8 mouse cellular contexts compared by ENCODE assay signal in the genomic region with DNA sequence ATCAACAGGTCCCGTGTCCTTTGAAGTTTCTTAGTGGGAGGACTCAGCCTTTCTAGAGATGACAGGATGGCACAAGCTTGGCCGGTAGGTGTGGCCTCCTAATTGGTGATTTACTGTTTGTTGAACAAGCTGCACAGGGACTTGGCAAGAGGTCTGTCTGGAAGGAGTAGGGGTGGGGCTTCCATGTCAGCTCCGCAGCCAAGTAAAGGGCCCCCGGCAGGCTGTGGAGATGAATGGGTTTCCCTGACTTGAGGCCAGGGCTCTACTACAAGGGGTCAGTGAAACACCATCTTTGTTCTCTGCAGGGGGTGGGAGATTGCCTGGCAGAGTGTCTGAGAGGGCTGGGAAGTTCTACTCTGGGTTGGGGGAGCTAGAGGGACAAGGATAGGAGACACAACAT.
DNase-seq lines count a peak whose midpoint lies in the region; ATAC-seq and TF ChIP-seq lines count a peak whose summit lies in the region.

No protein-coding gene starts in this region.

- H3K36me3 ChIP-seq in midbrain, embryonic 10.5 days: no peaks in the 10 kb centered on the region
- no peaks in the 10 kb centered on the region for H3K36me3 ChIP-seq in midbrain, embryonic 13.5 days
- H3K36me3 ChIP-seq in embryonic facial prominence, embryonic 11.5 days (replicated peaks; ENCODE audit: control insufficient read depth, insufficient read depth, low read depth, low read length): no peaks in the 10 kb centered on the region
- H3K36me3 ChIP-seq in kidney, postnatal 0 days (ENCODE audit: insufficient read depth, low read length): no peaks in the 10 kb centered on the region
- no peaks in the 10 kb centered on the region for H3K36me3 ChIP-seq in neural tube, embryonic 14.5 days (ENCODE audit: control insufficient read depth, insufficient read depth, low read length)

- H3K27me3 ChIP-seq in midbrain, embryonic 10.5 days (ENCODE audit: low read depth, poor library complexity, severe bottlenecking): peaks cover 20% of the 10 kb centered on the region; the same call in 1 of the 2 replicates
- peaks cover 11% of the 10 kb centered on the region; the same call in 1 of the 2 replicates for H3K27me3 ChIP-seq in midbrain, embryonic 13.5 days
- H3K27me3 ChIP-seq in embryonic facial prominence, embryonic 11.5 days (ENCODE audit: control insufficient read depth, insufficient read depth, low read length): no peaks in the 10 kb centered on the region
- no peaks in the 10 kb centered on the region for H3K27me3 ChIP-seq in kidney, postnatal 0 days (ENCODE audit: insufficient read depth, low read length)
- no peaks in the 10 kb centered on the region for H3K27me3 ChIP-seq in neural tube, embryonic 14.5 days (ENCODE audit: control insufficient read depth, insufficient read depth, low read length)

- no peak for ATAC-seq in midbrain, embryonic 13.5 days
- ATAC-seq in embryonic facial prominence, embryonic 11.5 days (replicated peaks; ENCODE audit: insufficient number of reproducible peaks, low FRiP score, low TSS enrichment, low read depth): no peak
- ATAC-seq in kidney, postnatal 0 days (replicated peaks; ENCODE audit: low FRiP score, low read depth): peak; percentile 35; the same call in 1 of the 2 replicates
- ATAC-seq in neural tube, embryonic 14.5 days (ENCODE audit: low read depth): peak; percentile 56; the same call in 1 of the 2 replicates
- ATAC-seq in monocyte, adult 5-6 weeks (replicated peaks; ENCODE audit: insufficient number of reproducible peaks, low FRiP score, low TSS enrichment, poor library complexity, severe bottlenecking): no peak

- peak; percentile 24 for DNase-seq in midbrain, embryonic 10.5 days (ENCODE audit: low spot score)
- DNase-seq in embryonic facial prominence, embryonic 11.5 days (ENCODE audit: low spot score): peak; percentile 26
- peak; percentile 86 for DNase-seq in kidney, postnatal 0 days (ENCODE audit: low spot score)
- DNase-seq in thymus, postnatal 0 days (ENCODE audit: low spot score): no peak
- no peak for DNase-seq in spleen, postnatal 4 days (ENCODE audit: low spot score in 2 of 2)

- no peak overlapping the region for H3K4me2 ChIP-seq in midbrain, embryonic 13.5 days (replicated peaks)
- no peak overlapping the region for H3K4me2 ChIP-seq in embryonic facial prominence, embryonic 11.5 days (ENCODE audit: low read depth, low read length)
- H3K4me2 ChIP-seq in kidney, postnatal 0 days (ENCODE audit: low read length): peak overlapping the region; percentile 13; the same call in 1 of the 2 replicates
- H3K4me2 ChIP-seq in neural tube, embryonic 14.5 days (ENCODE audit: low read depth, low read length): no peak overlapping the region

- WGBS in midbrain, embryonic 10.5 days: 27% methylated on average over 4 of the region's 4 CpGs
- WGBS in midbrain, embryonic 13.5 days: 24% methylated on average over 4 of the region's 4 CpGs
- 13% methylated on average over 4 of the region's 4 CpGs for WGBS in embryonic facial prominence, embryonic 11.5 days
- 1% methylated on average over 4 of the region's 4 CpGs for WGBS in kidney, postnatal 0 days
- 0% methylated on average over 4 of the region's 4 CpGs for WGBS in neural tube, embryonic 14.5 days

- H3K4me1 ChIP-seq in midbrain, embryonic 10.5 days: peaks cover 34% of the 10 kb centered on the region
- 0 out of 2 replicates have a peak, but pooled peaks cover 11% of the 10 kb centered on the region for H3K4me1 ChIP-seq in midbrain, embryonic 13.5 days (replicated peaks)
- H3K4me1 ChIP-seq in embryonic facial prominence, embryonic 11.5 days (ENCODE audit: control insufficient read depth, insufficient read depth, low read length): 0 out of 2 replicates have a peak, but pooled peaks cover 2% of the 10 kb centered on the region
- peaks cover 11% of the 10 kb centered on the region for H3K4me1 ChIP-seq in kidney, postnatal 0 days (replicated peaks; ENCODE audit: insufficient read depth, low read length)
- H3K4me1 ChIP-seq in neural tube, embryonic 14.5 days (ENCODE audit: control insufficient read depth, insufficient read depth, low read length): 0 out of 2 replicates have a peak, but pooled peaks cover 2% of the 10 kb centered on the region

- H3K9me3 ChIP-seq in midbrain, embryonic 10.5 days (replicated peaks): no peaks in the 10 kb centered on the region
- no peaks in the 10 kb centered on the region for H3K9me3 ChIP-seq in midbrain, embryonic 13.5 days
- no peaks in the 10 kb centered on the region for H3K9me3 ChIP-seq in embryonic facial prominence, embryonic 11.5 days (replicated peaks; ENCODE audit: control insufficient read depth, low read length)
- no peaks in the 10 kb centered on the region for H3K9me3 ChIP-seq in kidney, postnatal 0 days (replicated peaks; ENCODE audit: low read length)
- H3K9me3 ChIP-seq in neural tube, embryonic 14.5 days (ENCODE audit: control insufficient read depth, low read length): no peaks in the 10 kb centered on the region

- no peak overlapping the region for H3K4me3 ChIP-seq in midbrain, embryonic 10.5 days
- H3K4me3 ChIP-seq in midbrain, embryonic 13.5 days (replicated peaks): no peak overlapping the region
- no peak overlapping the region for H3K4me3 ChIP-seq in embryonic facial prominence, embryonic 11.5 days (ENCODE audit: low read depth, low read length)
- no peak overlapping the region for H3K4me3 ChIP-seq in kidney, postnatal 0 days (replicated peaks; ENCODE audit: low read depth, low read length)
- no peak overlapping the region for H3K4me3 ChIP-seq in neural tube, embryonic 14.5 days (ENCODE audit: low read depth, low read length)

- peak overlapping the region; percentile 42; the same call in 1 of the 2 replicates for H3K27ac ChIP-seq in midbrain, embryonic 10.5 days (replicated peaks)
- no peak overlapping the region for H3K27ac ChIP-seq in midbrain, embryonic 13.5 days
- H3K27ac ChIP-seq in embryonic facial prominence, embryonic 11.5 days (replicated peaks; ENCODE audit: low read depth, low read length): no peak overlapping the region
- no peak overlapping the region for H3K27ac ChIP-seq in kidney, postnatal 0 days
- no peak overlapping the region for H3K27ac ChIP-seq in neural tube, embryonic 14.5 days (ENCODE audit: low read depth, low read length)

- no peak for TF ChIP-seq CTCF in kidney, postnatal 0 days (IDR thresholded peaks at IDR 0.05; ENCODE audit: low read depth)

- H3K9ac ChIP-seq in midbrain, embryonic 13.5 days (replicated peaks): no peak overlapping the region
- 0 out of 2 replicates have a peak overlapping the region, but pooled peaks have one; percentile 13 for H3K9ac ChIP-seq in embryonic facial prominence, embryonic 11.5 days (replicated peaks; ENCODE audit: low read length)
- H3K9ac ChIP-seq in kidney, postnatal 0 days (ENCODE audit: low read depth, low read length): no peak overlapping the region
- no peak overlapping the region for H3K9ac ChIP-seq in neural tube, embryonic 14.5 days (replicated peaks; ENCODE audit: low read depth, low read length)

Comparison
In these comparisons a context has a peak if more than half of its experiments do, and no peak if none do; other contexts are left out.
1. DNase-seq: peak in midbrain, embryonic 10.5 days (single experiment), embryonic facial prominence, embryonic 11.5 days (single experiment) and kidney, postnatal 0 days (single experiment); none in thymus, postnatal 0 days (single experiment) and spleen, postnatal 4 days (0 of 2).
2. ATAC-seq: peak in kidney, postnatal 0 days (single experiment) and neural tube, embryonic 14.5 days (single experiment); none in midbrain, embryonic 13.5 days (single experiment), embryonic facial prominence, embryonic 11.5 days (single experiment) and monocyte, adult 5-6 weeks (single experiment).